Mouse (Mus musculus): Measurements from ENCODE around the gene Hmgn2. TPM values are rescaled to one million over a fixed set of nuclear protein-coding genes. Genes with fewer than 3 reads are reported as not detected.

Gene Hmgn2
- polyA plus RNA-seq, 1 experiment, result 148 TPM

GRCm38 (mm10) chr4:133958884-133959283 is 9.6 kb downstream of the Hmgn2 start:
- no peaks in the 10 kb centered on the region; the same call in 1 of the 2 replicates for H3K27me3 ChIP-seq (ENCODE audit: control insufficient read depth, insufficient read depth, low read length)
- DNase-seq, result no peak
- no peak overlapping the region for H3K4me3 ChIP-seq (replicated peaks; ENCODE audit: insufficient read depth, low read depth, low read length)
- 71% methylated on average over 1 of the region's 1 CpGs for WGBS
- H3K27ac ChIP-seq (ENCODE audit: insufficient read depth, low read length), result no peak overlapping the region
- no peaks in the 10 kb centered on the region for H3K4me1 ChIP-seq (ENCODE audit: control insufficient read depth, insufficient read depth, low read length)
- TF ChIP-seq POLR2A (IDR thresholded peaks at IDR 0.05; ENCODE audit: borderline replicate concordance, insufficient read depth, low read length) (no peak), CTCF (IDR thresholded peaks at IDR 0.05; ENCODE audit: borderline replicate concordance, insufficient read depth, low read depth, low read length) (no peak)

- Histone ChIP-seq H3K27me3 (ENCODE audit: control insufficient read depth, insufficient read depth, low read length) (no peaks in the 10 kb centered on the region), H3K4me3 (replicated peaks; ENCODE audit: insufficient read depth, low read depth, low read length) (no peak overlapping the region), H3K27ac (ENCODE audit: insufficient read depth, low read length) (no peak overlapping the region), H3K4me1 (ENCODE audit: control insufficient read depth, insufficient read depth, low read length) (no peaks in the 10 kb centered on the region)
- WGBS, result 86% methylated on average over 4 of the region's 4 CpGs
- no peak for DNase-seq
- TF ChIP-seq CTCF (IDR thresholded peaks at IDR 0.05; ENCODE audit: borderline replicate concordance, insufficient read depth, low read depth, low read length) (no peak), POLR2A (IDR thresholded peaks at IDR 0.05; ENCODE audit: borderline replicate concordance, insufficient read depth, low read length) (no peak)
Observed at GRCm38 (mm10) chr4:133956358-133956757, 12.1 kb downstream of the Hmgn2 start.

- no peak overlapping the region for H3K27ac ChIP-seq (ENCODE audit: insufficient read depth, low read length)
- H3K27me3 ChIP-seq (ENCODE audit: control insufficient read depth, insufficient read depth, low read length), result no peaks in the 10 kb centered on the region
- TF ChIP-seq POLR2A (IDR thresholded peaks at IDR 0.05; ENCODE audit: borderline replicate concordance, insufficient read depth, low read length) (no peak), CTCF (IDR thresholded peaks at IDR 0.05; ENCODE audit: borderline replicate concordance, insufficient read depth, low read depth, low read length) (no peak)
- no peak overlapping the region for H3K4me3 ChIP-seq (replicated peaks; ENCODE audit: insufficient read depth, low read depth, low read length)
- 51% methylated on average over 4 of the region's 4 CpGs for WGBS
- DNase-seq, result no peak
- H3K4me1 ChIP-seq (ENCODE audit: control insufficient read depth, insufficient read depth, low read length), result no peaks in the 10 kb centered on the region
Observed at GRCm38 (mm10) chr4:133946736-133947135, 21.7 kb downstream of the Hmgn2 start.

- no peak overlapping the region for H3K27ac ChIP-seq (ENCODE audit: insufficient read depth, low read length)
- WGBS, result 75% methylated on average over 3 of the region's 3 CpGs
- no peak overlapping the region for H3K4me3 ChIP-seq (replicated peaks; ENCODE audit: insufficient read depth, low read depth, low read length)
- H3K27me3 ChIP-seq (ENCODE audit: control insufficient read depth, insufficient read depth, low read length), result no peaks in the 10 kb centered on the region
- H3K4me1 ChIP-seq (ENCODE audit: control insufficient read depth, insufficient read depth, low read length), result no peaks in the 10 kb centered on the region
- no peak for DNase-seq
- TF ChIP-seq CTCF (IDR thresholded peaks at IDR 0.05; ENCODE audit: borderline replicate concordance, insufficient read depth, low read depth, low read length) (no peak), POLR2A (IDR thresholded peaks at IDR 0.05; ENCODE audit: borderline replicate concordance, insufficient read depth, low read length) (no peak)
Observed at GRCm38 (mm10) chr4:133943791-133944190, 24.7 kb downstream of the Hmgn2 start.

GRCm38 (mm10) chr4:133942679-133943078 is 25.8 kb downstream of the Hmgn2 start:
- Histone ChIP-seq H3K4me3 (replicated peaks; ENCODE audit: insufficient read depth, low read depth, low read length) (no peak overlapping the region), H3K27me3 (ENCODE audit: control insufficient read depth, insufficient read depth, low read length) (no peaks in the 10 kb centered on the region), H3K4me1 (ENCODE audit: control insufficient read depth, insufficient read depth, low read length) (no peaks in the 10 kb centered on the region), H3K27ac (ENCODE audit: insufficient read depth, low read length) (no peak overlapping the region)
- DNase-seq, result no peak
- WGBS, result 94% methylated on average over 4 of the region's 4 CpGs
- TF ChIP-seq CTCF (IDR thresholded peaks at IDR 0.05; ENCODE audit: borderline replicate concordance, insufficient read depth, low read depth, low read length) (no peak), POLR2A (IDR thresholded peaks at IDR 0.05; ENCODE audit: borderline replicate concordance, insufficient read depth, low read length) (no peak)

GRCm38 (mm10) chr4:133941576-133941975 is 26.9 kb downstream of the Hmgn2 start:
- TF ChIP-seq POLR2A (IDR thresholded peaks at IDR 0.05; ENCODE audit: borderline replicate concordance, insufficient read depth, low read length), result no peak
- no peak for TF ChIP-seq CTCF (IDR thresholded peaks at IDR 0.05; ENCODE audit: borderline replicate concordance, insufficient read depth, low read depth, low read length)
- H3K4me1 ChIP-seq (ENCODE audit: control insufficient read depth, insufficient read depth, low read length), result no peaks in the 10 kb centered on the region
- no peak overlapping the region for H3K4me3 ChIP-seq (replicated peaks; ENCODE audit: insufficient read depth, low read depth, low read length)
- no peaks in the 10 kb centered on the region for H3K27me3 ChIP-seq (ENCODE audit: control insufficient read depth, insufficient read depth, low read length)
- no peak overlapping the region for H3K27ac ChIP-seq (ENCODE audit: insufficient read depth, low read length)
- WGBS, result 60% methylated on average over 3 of the region's 3 CpGs
- no peak for DNase-seq

GRCm38 (mm10) chr4:133940386-133941260 is 27.8 kb downstream of the Hmgn2 start:
- Histone ChIP-seq H3K27me3 (ENCODE audit: control insufficient read depth, insufficient read depth, low read length) (no peaks in the 10 kb centered on the region), H3K4me1 (ENCODE audit: control insufficient read depth, insufficient read depth, low read length) (no peaks in the 10 kb centered on the region), H3K27ac (ENCODE audit: insufficient read depth, low read length) (no peak overlapping the region), H3K4me3 (replicated peaks; ENCODE audit: insufficient read depth, low read depth, low read length) (no peak overlapping the region)
- 79% methylated on average over 13 of the region's 13 CpGs for WGBS
- TF ChIP-seq CTCF (IDR thresholded peaks at IDR 0.05; ENCODE audit: borderline replicate concordance, insufficient read depth, low read depth, low read length) (no peak), POLR2A (IDR thresholded peaks at IDR 0.05; ENCODE audit: borderline replicate concordance, insufficient read depth, low read length) (no peak)
- DNase-seq, result no peak

GRCm38 (mm10) chr4:133938077-133938476 is 30.4 kb downstream of the Hmgn2 start:
- 36% methylated on average over 2 of the region's 2 CpGs for WGBS

More at GRCm38 (mm10) chr4:133938077-133938476, 30.4 kb downstream of the Hmgn2 start:
- H3K4me3 ChIP-seq (replicated peaks; ENCODE audit: insufficient read depth, low read depth, low read length), result no peak overlapping the region
- no peak overlapping the region for H3K27ac ChIP-seq (ENCODE audit: insufficient read depth, low read length)
- H3K27me3 ChIP-seq (ENCODE audit: control insufficient read depth, insufficient read depth, low read length), result no peaks in the 10 kb centered on the region
- DNase-seq, result no peak
- TF ChIP-seq CTCF (IDR thresholded peaks at IDR 0.05; ENCODE audit: borderline replicate concordance, insufficient read depth, low read depth, low read length), result no peak
- no peak for TF ChIP-seq POLR2A (IDR thresholded peaks at IDR 0.05; ENCODE audit: borderline replicate concordance, insufficient read depth, low read length)
- H3K4me1 ChIP-seq (ENCODE audit: control insufficient read depth, insufficient read depth, low read length), result no peaks in the 10 kb centered on the region
